Mouse (Mus musculus) G1E (cell line): ENCODE data around the gene Spata20. TPM values are rescaled to one million over a fixed set of nuclear protein-coding genes. Genes with fewer than 3 reads are reported as not detected.

Source experiments
- ATAC-seq: 2 replicates; pipeline ENCODE4 v1.8.0; 2016; ENCODE audit warnings: mild to moderate bottlenecking; ENCODE audit not compliant: insufficient number of reproducible peaks, poor library complexity, low FRiP score, severe bottlenecking; ENCODE audit errors: extremely low read depth
- DNase-seq: peaks from one replicate; pipeline ENCODE4 v3.0.0; 2012; ENCODE audit warnings: low spot score
- H3K27me3 ChIP-seq: 2 replicates; pipeline ENCODE4 v1.6.1; 2012; ENCODE audit warnings: mild to moderate bottlenecking, low read length, inconsistent platforms; ENCODE audit not compliant: insufficient read depth
- H3K36me3 ChIP-seq: replicated peaks from 2 replicates; pipeline ENCODE3; 2012; ENCODE audit warnings: mild to moderate bottlenecking, inconsistent platforms
- H3K4me1 ChIP-seq: 2 replicates; pipeline ENCODE4 v1.6.1; 2012; ENCODE audit warnings: low read depth, low read length, inconsistent platforms, mixed read lengths; ENCODE audit not compliant: insufficient read depth
- H3K4me3 ChIP-seq: 2 replicates; pipeline ENCODE4 v1.5.1; 2012; ENCODE audit warnings: low read depth, mild to moderate bottlenecking, inconsistent platforms, low read length, moderate library complexity, mixed read lengths
- H3K9me3 ChIP-seq: replicated peaks from 2 replicates; pipeline ENCODE4 v1.6.1; 2012; ENCODE audit warnings: inconsistent platforms
- CTCF ChIP-seq: IDR thresholded peaks from 2 replicates; pipeline ENCODE4 v1.5.1; 2012; ENCODE audit warnings: low read depth, low read length, inconsistent platforms, mixed read lengths
- GATA1 ChIP-seq: IDR thresholded peaks from 2 replicates; pipeline ENCODE4 v1.6.1; 2012; ENCODE audit warnings: borderline replicate concordance, low read length, inconsistent platforms, mixed read lengths
- GATA2 ChIP-seq: IDR thresholded peaks from 2 replicates; pipeline ENCODE4 v1.6.1; 2012; ENCODE audit warnings: low read depth, low read length, inconsistent platforms, borderline replicate concordance
- POLR2AphosphoS5 ChIP-seq: IDR thresholded peaks from 2 replicates; pipeline ENCODE4 v1.6.1; 2012; ENCODE audit warnings: low read depth, low read length, inconsistent platforms; ENCODE audit not compliant: insufficient replicate concordance
- TAL1 ChIP-seq: conservative IDR thresholded peaks from 2 replicates; pipeline ENCODE4 v1.6.1; 2012; ENCODE audit warnings: low read depth, low read length, inconsistent platforms, mixed read lengths
- polyA plus RNA-seq: library from polyadenylated mRNA; stranded (reverse); fragments of >175 nt; gene quantifications from 2 replicates; pipeline ENCODE4 v1.2.3, GENCODE M21; 2012
- total RNA-seq, 2 experiments: library from RNA; stranded (forward) in 1 of 2; stranded (reverse) in 1 of 2; fragments of 200-1000 nt in 1 of 2; fragments of >200 nt in 1 of 2; fragmentation: Nextera tagmentation in 1 of 2; gene quantifications; 2 replicates each; pipeline ENCODE4 v1.2.3; 2014 to 2017

Gene Spata20
- total and polyA plus RNA-seq, 3 experiments = not detected

- ATAC-seq = no peak
Measured at GRCm38 (mm10) chr11:94475722-94476121, 10.3 kb downstream of the Spata20 start.

GRCm38 (mm10) chr11:94474544-94474910 lies 11.5 kb downstream of the Spata20 start:
- TF ChIP-seq POLR2AphosphoS5 (no peak), GATA1 (no peak), TAL1 (no peak)
- Histone ChIP-seq H3K36me3 (no peaks in the 10 kb centered on the region), H3K4me3 (no peak overlapping the region), H3K27me3 (peaks cover 39% of the 10 kb centered on the region), H3K9me3 (no peaks in the 10 kb centered on the region; the same call in 1 of the 2 replicates), H3K4me1 (no peaks in the 10 kb centered on the region)
- DNase-seq = no peak
- ATAC-seq = no peak

More at GRCm38 (mm10) chr11:94475722-94476121, 10.3 kb downstream of the Spata20 start:
- no peak for DNase-seq
- TF ChIP-seq CTCF (no peak), POLR2AphosphoS5 (no peak), GATA2 (no peak), TAL1 (no peak), GATA1 (no peak)
- Histone ChIP-seq H3K4me3 (no peak overlapping the region), H3K9me3 (no peaks in the 10 kb centered on the region; the same call in 1 of the 2 replicates), H3K4me1 (no peaks in the 10 kb centered on the region), H3K27me3 (peaks cover 42% of the 10 kb centered on the region), H3K36me3 (no peaks in the 10 kb centered on the region)

GRCm38 (mm10) chr11:94473707-94474543 lies 12.1 kb downstream of the Spata20 start, which contains the start of gene Cacna1g:
Cacna1g (minus strand) TSS chr11:94474198.
- TF ChIP-seq GATA1 (no peak), CTCF (no peak), GATA2 (no peak), POLR2AphosphoS5 (no peak), TAL1 (no peak)
- no peak for DNase-seq
- H3K27me3 ChIP-seq = peaks cover 39% of the 10 kb centered on the region
- no peak within 1 kb of the TSS for H3K4me3 ChIP-seq
- no peaks in the 10 kb centered on the region; the same call in 1 of the 2 replicates for H3K9me3 ChIP-seq
- no peaks in the 10 kb centered on the region for H3K4me1 ChIP-seq
- ATAC-seq = no peak
- no peaks in the 10 kb centered on the region for H3K36me3 ChIP-seq

GRCm38 (mm10) chr11:94472916-94473706 lies 12.9 kb downstream of the Spata20 start:
- DNase-seq (no peak), ATAC-seq (no peak)
- no peak for TF ChIP-seq GATA2
- TF ChIP-seq POLR2AphosphoS5 = no peak
- no peak for TF ChIP-seq GATA1
- no peak for TF ChIP-seq CTCF
- TF ChIP-seq TAL1 = no peak
- Histone ChIP-seq H3K4me3 (no peak overlapping the region), H3K4me1 (no peaks in the 10 kb centered on the region), H3K36me3 (no peaks in the 10 kb centered on the region), H3K27me3 (peaks cover 39% of the 10 kb centered on the region), H3K9me3 (no peaks in the 10 kb centered on the region; the same call in 1 of the 2 replicates)

GRCm38 (mm10) chr11:94472585-94472915 lies 13.4 kb downstream of the Spata20 start:
- DNase-seq = no peak
- ATAC-seq = no peak
- no peak for TF ChIP-seq POLR2AphosphoS5
- TF ChIP-seq TAL1 = no peak
- no peak for TF ChIP-seq GATA2
- TF ChIP-seq CTCF = no peak
- TF ChIP-seq GATA1 = no peak
- Histone ChIP-seq H3K4me3 (no peak overlapping the region), H3K27me3 (peaks cover 34% of the 10 kb centered on the region), H3K4me1 (no peaks in the 10 kb centered on the region), H3K9me3 (no peaks in the 10 kb centered on the region; the same call in 1 of the 2 replicates), H3K36me3 (no peaks in the 10 kb centered on the region)

- no peak for DNase-seq
- H3K27me3 ChIP-seq = peaks cover 34% of the 10 kb centered on the region
- TF ChIP-seq CTCF = no peak
- no peak for TF ChIP-seq GATA2
- no peak for TF ChIP-seq GATA1
- no peak for TF ChIP-seq TAL1
- TF ChIP-seq POLR2AphosphoS5 = no peak
- no peak overlapping the region for H3K4me3 ChIP-seq
- H3K9me3 ChIP-seq = no peaks in the 10 kb centered on the region; the same call in 1 of the 2 replicates
- no peaks in the 10 kb centered on the region for H3K36me3 ChIP-seq
- no peak for ATAC-seq
- H3K4me1 ChIP-seq = no peaks in the 10 kb centered on the region
Measured at GRCm38 (mm10) chr11:94471740-94472584, 14.0 kb downstream of the Spata20 start.
